Mouse (Mus musculus): ENCODE measurements at regions not wholly inside any gene's neighbourhood (a gene's known extent, or its start where the extent isn't known, plus 50 kb on each side); places are given as distances from the start of the nearest gene placed in this dataset.

GRCm38 (mm10) chr8:53956148-53956547 is 121.3 kb upstream of the Vegfc start:
- TF ChIP-seq CTCF (IDR thresholded peaks at IDR 0.05; ENCODE audit: control insufficient read depth, insufficient read depth, low read length) (no peak), POLR2A (IDR thresholded peaks at IDR 0.05; ENCODE audit: borderline replicate concordance, control insufficient read depth, low read depth, low read length) (no peak)

Data from bone marrow, adult 2 months (tissue).